In the genomic region with DNA sequence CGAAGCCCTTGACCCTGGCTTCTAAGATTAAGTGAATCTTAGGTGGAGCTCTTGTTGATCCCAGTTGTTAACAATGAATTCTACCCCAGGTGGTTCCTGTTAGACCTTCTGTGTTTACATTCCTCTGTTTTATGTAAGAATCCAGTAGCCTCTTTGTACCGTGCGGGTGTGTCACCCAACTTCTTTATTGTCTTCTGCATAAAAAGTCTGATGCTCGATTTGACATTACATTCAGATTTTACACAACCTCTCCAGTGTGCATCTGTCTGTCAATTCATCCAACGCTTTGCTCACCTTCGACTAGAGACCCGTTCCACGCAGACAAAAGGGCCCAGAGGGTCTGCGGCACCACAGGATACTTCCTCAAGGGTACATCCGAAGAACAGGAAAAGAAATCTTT, we compare ENCODE assay signal across 7 mouse cellular contexts. TPM values are rescaled to one million over a fixed set of nuclear protein-coding genes. Genes with fewer than 3 reads are reported as not detected.
"Had no signal": no experiment of that assay in that cellular context is flagged by ENCODE, and none has a peak within 500 bp of the region (broad histone marks: within the 10 kb centered on the region; RNA-seq: fewer than 3 reads in every experiment).

No protein-coding gene starts in this region.

RNA-seq across cellular contexts. Expression of a gene that starts 29.7 kb away (rescaled TPM):
- total RNA-seq: megakaryocyte progenitor cell, adult 5-6 weeks; megakaryocyte, adult 5-6 weeks; megakaryocyte-erythroid progenitor cell, adult 5-6 weeks; monocyte, adult 5-6 weeks had no signal
- polyA plus RNA-seq: liver, adult 2 months; macrophage; myocyte had no signal
